Mouse (Mus musculus) G1E (cell line): ENCODE data around the gene 2310030G06Rik.

Source experiments
- CTCF ChIP-seq: IDR thresholded peaks from 2 replicates; pipeline ENCODE4 v1.5.1; 2012; ENCODE audit warnings: low read depth, low read length, inconsistent platforms, mixed read lengths
- GATA1 ChIP-seq: IDR thresholded peaks from 2 replicates; pipeline ENCODE4 v1.6.1; 2012; ENCODE audit warnings: borderline replicate concordance, low read length, inconsistent platforms, mixed read lengths

- TF ChIP-seq CTCF (peak; percentile 37; the same call in 1 of the 2 replicates), GATA1 (no peak)
Observed at GRCm38 (mm10) chr9:50782155-50782554, 35.8 kb upstream of the 2310030G06Rik start.
